Mouse (Mus musculus): ENCODE data around the gene Chd2. TPM values are rescaled to one million over a fixed set of nuclear protein-coding genes. Genes with fewer than 3 reads are reported as not detected.

Gene Chd2
- polyA plus RNA-seq, 1 experiment from 2014 or later: 47.8 TPM

DNA sequence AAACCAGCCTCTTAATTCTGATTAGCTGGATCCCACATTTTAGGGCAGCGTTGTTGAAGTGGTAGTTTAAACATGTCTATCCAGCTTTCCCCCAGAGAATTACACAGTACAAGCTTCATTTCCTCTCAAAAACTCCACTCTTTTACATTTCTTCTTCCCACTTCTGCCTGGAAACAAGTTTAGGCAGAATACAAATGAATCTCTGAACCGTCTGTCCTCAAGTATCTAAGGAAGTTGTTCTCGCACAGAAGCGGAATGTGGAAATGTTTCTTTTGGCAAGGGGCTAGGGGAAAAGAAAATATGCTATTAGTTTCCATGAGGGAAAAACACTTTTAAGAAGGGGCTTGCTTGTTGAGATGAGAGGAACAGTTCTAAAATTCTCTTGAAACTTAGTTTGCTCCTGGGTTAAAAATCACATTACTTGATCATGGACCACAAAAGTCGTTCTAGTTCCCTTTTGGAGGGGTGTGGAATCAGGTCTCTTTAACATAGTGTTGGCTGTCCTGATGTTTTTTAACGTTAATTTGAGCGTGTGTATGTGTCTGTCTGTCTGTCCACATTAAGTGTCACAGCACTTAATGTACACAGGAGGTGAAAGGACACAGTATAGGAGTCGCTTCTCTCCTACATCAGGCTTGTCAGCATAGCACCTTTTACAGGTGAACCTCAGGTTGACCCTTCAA lies 17.7 kb upstream of the Chd2 start:
- Histone ChIP-seq H3K4me2 (ENCODE audit: low read depth, low read length) (peak overlapping the region; percentile 48), H3K9me3 (replicated peaks; ENCODE audit: control insufficient read depth, low read length) (no peaks in the 10 kb centered on the region), H3K36me3 (replicated peaks; ENCODE audit: control insufficient read depth, insufficient read depth, low read depth, low read length) (no peaks in the 10 kb centered on the region), H3K27me3 (ENCODE audit: control insufficient read depth, insufficient read depth, low read length) (no peaks in the 10 kb centered on the region), H3K27ac (replicated peaks; ENCODE audit: low read depth, low read length) (peak overlapping the region; percentile 78), H3K4me3 (ENCODE audit: low read depth, low read length) (peak overlapping the region; percentile 100), H3K9ac (replicated peaks; ENCODE audit: low read length) (peak overlapping the region; percentile 60), H3K4me1 (ENCODE audit: control insufficient read depth, insufficient read depth, low read length) (peaks cover 4% of the 10 kb centered on the region; the same call in 1 of the 2 replicates)
- 29% methylated on average over 8 of the region's 8 CpGs for WGBS
- ATAC-seq (replicated peaks; ENCODE audit: insufficient number of reproducible peaks, low FRiP score, low TSS enrichment, low read depth) (no peak), DNase-seq (ENCODE audit: low spot score) (no peak)

DNA sequence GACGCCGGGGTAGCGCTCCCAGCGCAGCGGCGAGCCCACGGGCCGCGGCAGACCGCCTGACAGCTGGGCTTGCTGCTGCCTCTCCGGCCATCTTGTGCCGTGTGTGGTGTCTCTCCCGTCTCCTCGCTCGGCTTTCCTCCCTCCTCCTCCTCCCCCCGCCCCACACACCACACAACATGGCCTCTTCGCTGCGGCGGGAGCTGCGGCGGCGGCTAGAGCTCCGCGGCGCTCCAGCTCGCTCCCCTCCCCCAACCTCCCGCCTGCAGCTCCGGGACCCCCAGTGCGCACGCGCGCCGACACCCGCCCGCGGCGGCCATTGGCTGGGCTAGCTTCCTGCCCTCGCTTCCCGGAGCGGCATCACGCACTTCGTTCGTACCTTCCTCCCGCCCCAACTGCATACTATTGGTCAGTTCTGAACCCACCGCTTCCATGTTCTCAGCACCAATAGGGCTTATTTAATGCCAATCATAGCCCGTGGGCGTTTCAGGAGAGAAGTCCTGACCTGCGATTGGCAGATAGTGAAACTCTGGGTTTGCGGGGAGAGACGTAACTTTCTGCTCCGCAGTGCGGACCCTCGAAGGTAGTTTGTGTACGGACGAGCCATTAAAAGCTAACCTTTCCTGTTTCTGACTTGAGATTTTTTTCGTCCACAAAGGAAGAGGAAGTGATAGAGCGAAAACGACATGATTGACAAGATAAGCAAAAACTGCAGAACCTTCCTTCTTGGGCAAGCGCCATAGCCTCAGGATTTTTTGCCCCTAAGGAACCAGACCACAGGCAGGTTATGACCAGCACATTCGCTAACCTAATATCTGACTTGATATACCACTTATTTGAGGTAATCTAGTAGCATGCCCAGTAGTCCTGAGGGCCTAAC lies 16.9 kb upstream of the Chd2 start:
- Histone ChIP-seq H3K4me1 (ENCODE audit: control insufficient read depth, insufficient read depth, low read length) (peaks cover 4% of the 10 kb centered on the region; the same call in 1 of the 2 replicates), H3K36me3 (replicated peaks; ENCODE audit: control insufficient read depth, insufficient read depth, low read depth, low read length) (no peaks in the 10 kb centered on the region), H3K27me3 (ENCODE audit: control insufficient read depth, insufficient read depth, low read length) (no peaks in the 10 kb centered on the region), H3K4me2 (ENCODE audit: low read depth, low read length) (peak overlapping the region; percentile 48), H3K27ac (replicated peaks; ENCODE audit: low read depth, low read length) (peak overlapping the region; percentile 100), H3K9ac (replicated peaks; ENCODE audit: low read length) (peak overlapping the region; percentile 100), H3K4me3 (ENCODE audit: low read depth, low read length) (peak overlapping the region; percentile 100), H3K9me3 (replicated peaks; ENCODE audit: control insufficient read depth, low read length) (no peaks in the 10 kb centered on the region)
- ATAC-seq (replicated peaks; ENCODE audit: insufficient number of reproducible peaks, low FRiP score, low TSS enrichment, low read depth) (peak; percentile 99), DNase-seq (ENCODE audit: low spot score) (peak; percentile 100)
- WGBS: under 1% methylated on average over 56 of the region's 60 CpGs

DNA sequence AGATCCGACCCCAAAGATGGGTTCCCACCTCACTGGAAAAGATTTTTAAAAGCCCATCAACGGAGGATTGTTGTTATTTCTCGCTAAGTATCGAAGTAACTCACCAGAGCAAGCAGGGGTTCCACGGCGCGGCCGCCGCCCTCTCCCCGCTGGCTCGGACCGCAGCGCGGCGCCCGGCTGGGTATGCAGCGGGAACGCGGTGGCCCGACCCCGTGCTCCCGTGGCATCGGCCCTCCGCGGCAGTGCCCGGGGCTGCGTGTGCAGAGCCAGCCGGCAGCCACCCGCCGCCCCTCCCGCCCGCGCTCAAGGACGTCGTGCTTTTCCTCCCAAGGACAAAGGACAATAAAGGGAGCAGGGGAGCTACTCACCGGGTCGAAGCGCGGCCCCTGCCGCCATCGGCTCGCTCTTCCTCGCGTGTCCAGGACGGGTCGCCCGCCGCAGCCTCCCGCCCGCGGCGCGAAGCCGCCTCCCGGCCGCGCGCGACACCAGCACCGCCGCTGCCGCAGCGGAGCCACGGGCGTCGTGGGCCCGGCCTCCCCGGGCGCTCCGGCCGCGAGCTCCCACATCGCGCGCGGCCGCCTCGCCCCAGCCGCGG lies 16.1 kb upstream of the Chd2 start:
- Histone ChIP-seq H3K9ac (replicated peaks; ENCODE audit: low read length) (peak overlapping the region; percentile 100), H3K4me3 (ENCODE audit: low read depth, low read length) (peak overlapping the region; percentile 100), H3K4me1 (ENCODE audit: control insufficient read depth, insufficient read depth, low read length) (peaks cover 4% of the 10 kb centered on the region; the same call in 1 of the 2 replicates), H3K4me2 (ENCODE audit: low read depth, low read length) (no peak overlapping the region; the same call in 1 of the 2 replicates), H3K36me3 (replicated peaks; ENCODE audit: control insufficient read depth, insufficient read depth, low read depth, low read length) (no peaks in the 10 kb centered on the region), H3K27ac (replicated peaks; ENCODE audit: low read depth, low read length) (peak overlapping the region; percentile 100), H3K9me3 (replicated peaks; ENCODE audit: control insufficient read depth, low read length) (no peaks in the 10 kb centered on the region), H3K27me3 (ENCODE audit: control insufficient read depth, insufficient read depth, low read length) (no peaks in the 10 kb centered on the region)
- WGBS: under 1% methylated on average over 67 of the region's 80 CpGs
- peak; percentile 44 for DNase-seq (ENCODE audit: low spot score)
- ATAC-seq (replicated peaks; ENCODE audit: insufficient number of reproducible peaks, low FRiP score, low TSS enrichment, low read depth): peak; percentile 9; the same call in 1 of the 2 replicates

DNA sequence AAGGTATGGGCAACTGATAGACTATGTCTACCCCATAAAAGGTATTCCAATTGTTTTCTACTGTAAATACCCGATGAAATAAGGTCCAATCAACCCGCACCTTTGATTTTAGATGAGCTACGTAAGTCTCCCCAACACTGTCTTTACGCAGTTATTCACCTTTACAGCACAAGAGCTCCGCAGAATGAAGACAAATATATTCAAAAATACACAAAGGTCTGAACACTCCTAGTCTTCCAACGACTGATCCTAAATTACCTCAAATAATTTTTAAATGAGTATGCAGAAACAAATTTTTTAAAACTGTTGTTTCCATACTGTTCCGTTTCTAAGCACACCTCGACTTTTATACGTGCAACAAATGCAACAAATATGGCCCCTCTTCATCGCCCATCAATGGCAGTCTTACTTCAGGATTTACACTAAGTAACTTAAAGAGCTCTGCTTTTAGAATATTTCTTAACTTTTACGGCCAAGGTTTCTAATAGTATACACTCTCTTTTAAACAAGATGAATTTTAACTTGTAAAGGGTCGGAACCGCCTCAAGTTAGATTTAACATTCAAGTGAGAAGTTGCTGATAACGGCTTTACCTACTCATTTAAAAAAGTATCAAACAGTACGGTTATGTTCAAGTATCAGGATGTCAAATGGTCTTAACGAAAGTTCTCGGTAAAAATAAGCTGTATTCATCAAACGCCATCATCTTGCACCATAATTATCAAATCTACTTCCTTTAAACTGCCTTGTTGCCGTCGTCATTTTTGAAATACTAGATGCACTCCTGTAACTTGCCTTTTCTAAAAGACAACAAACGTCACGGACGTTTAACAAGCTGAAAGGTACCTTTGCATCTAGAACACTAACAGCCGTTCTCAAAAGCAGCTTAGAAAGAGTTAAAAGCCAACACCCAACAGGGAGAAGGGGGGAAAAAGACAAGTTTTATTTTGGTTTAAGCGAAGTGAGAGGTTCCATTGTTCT lies 15.3 kb upstream of the Chd2 start:
- Histone ChIP-seq H3K9ac (replicated peaks; ENCODE audit: low read length) (peak overlapping the region; percentile 100), H3K4me1 (ENCODE audit: control insufficient read depth, insufficient read depth, low read length) (peaks cover 4% of the 10 kb centered on the region; the same call in 1 of the 2 replicates), H3K36me3 (replicated peaks; ENCODE audit: control insufficient read depth, insufficient read depth, low read depth, low read length) (no peaks in the 10 kb centered on the region), H3K27ac (replicated peaks; ENCODE audit: low read depth, low read length) (peak overlapping the region; percentile 100), H3K27me3 (ENCODE audit: control insufficient read depth, insufficient read depth, low read length) (no peaks in the 10 kb centered on the region), H3K9me3 (replicated peaks; ENCODE audit: control insufficient read depth, low read length) (no peaks in the 10 kb centered on the region), H3K4me2 (ENCODE audit: low read depth, low read length) (peak overlapping the region; percentile 43), H3K4me3 (ENCODE audit: low read depth, low read length) (peak overlapping the region; percentile 100)
- WGBS: under 1% methylated on average over 25 of the region's 25 CpGs
- DNase-seq (ENCODE audit: low spot score) (peak; percentile 68), ATAC-seq (replicated peaks; ENCODE audit: insufficient number of reproducible peaks, low FRiP score, low TSS enrichment, low read depth) (no peak)

DNA sequence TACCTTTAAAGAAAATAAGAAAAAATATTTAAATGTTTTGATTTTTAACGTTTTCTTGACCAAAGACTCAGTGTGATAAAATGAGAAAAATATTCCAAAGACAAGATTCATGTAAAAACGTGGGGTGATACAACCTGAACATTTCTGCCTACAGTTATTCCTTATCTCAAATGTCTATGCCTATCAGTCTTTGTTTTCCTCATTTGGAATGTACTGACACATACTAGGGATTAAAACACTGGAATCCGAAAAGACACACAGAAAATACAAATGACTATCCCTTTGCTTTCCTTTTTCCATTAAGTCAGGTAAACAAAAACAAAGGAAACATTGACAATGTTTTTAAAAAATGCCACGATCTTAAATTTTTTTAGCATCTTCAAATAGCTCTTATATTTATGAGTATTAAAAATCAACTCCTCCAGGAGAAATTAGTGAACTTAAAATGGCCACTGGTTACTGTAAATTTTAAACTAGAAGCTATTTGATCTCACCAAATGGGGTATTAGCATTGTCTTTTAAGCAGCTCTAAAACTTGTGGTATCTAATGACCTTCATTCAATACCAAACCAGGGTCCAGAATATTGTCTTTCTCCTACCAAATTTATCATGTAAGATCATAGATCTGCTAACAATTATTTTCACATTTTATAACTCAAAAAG lies 14.4 kb upstream of the Chd2 start:
- ATAC-seq (replicated peaks; ENCODE audit: insufficient number of reproducible peaks, low FRiP score, low TSS enrichment, low read depth) (no peak), DNase-seq (ENCODE audit: low spot score) (no peak)
- Histone ChIP-seq H3K4me1 (ENCODE audit: control insufficient read depth, insufficient read depth, low read length) (no peaks in the 10 kb centered on the region), H3K27me3 (ENCODE audit: control insufficient read depth, insufficient read depth, low read length) (no peaks in the 10 kb centered on the region), H3K36me3 (replicated peaks; ENCODE audit: control insufficient read depth, insufficient read depth, low read depth, low read length) (no peaks in the 10 kb centered on the region), H3K9ac (replicated peaks; ENCODE audit: low read length) (no peak overlapping the region), H3K4me2 (ENCODE audit: low read depth, low read length) (peak overlapping the region; percentile 43; the same call in 1 of the 2 replicates), H3K27ac (replicated peaks; ENCODE audit: low read depth, low read length) (no peak overlapping the region), H3K4me3 (ENCODE audit: low read depth, low read length) (peak overlapping the region; percentile 100), H3K9me3 (replicated peaks; ENCODE audit: control insufficient read depth, low read length) (no peaks in the 10 kb centered on the region)
- WGBS: 22% methylated on average over 4 of the region's 4 CpGs

DNA sequence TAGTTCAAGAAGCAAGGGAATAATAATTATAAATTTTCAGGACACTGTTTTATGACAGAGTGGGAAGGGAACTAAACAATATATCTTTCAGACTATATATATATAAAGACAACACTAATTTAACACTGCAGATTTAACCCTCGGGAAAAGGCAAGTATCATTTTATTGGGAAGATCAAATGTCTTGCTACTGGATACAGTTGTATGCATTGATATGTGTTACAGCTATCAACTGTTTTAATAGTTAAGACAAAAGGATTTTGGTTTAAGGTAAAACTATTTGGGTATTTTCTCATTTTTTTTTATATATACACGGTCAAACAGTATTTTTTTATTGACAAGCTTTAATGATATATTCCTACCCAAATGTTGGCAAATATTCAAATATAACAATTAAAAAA lies 13.2 kb upstream of the Chd2 start:
- Histone ChIP-seq H3K27me3 (ENCODE audit: control insufficient read depth, insufficient read depth, low read length) (no peaks in the 10 kb centered on the region), H3K9me3 (replicated peaks; ENCODE audit: control insufficient read depth, low read length) (no peaks in the 10 kb centered on the region), H3K27ac (replicated peaks; ENCODE audit: low read depth, low read length) (no peak overlapping the region), H3K36me3 (replicated peaks; ENCODE audit: control insufficient read depth, insufficient read depth, low read depth, low read length) (no peaks in the 10 kb centered on the region), H3K4me2 (ENCODE audit: low read depth, low read length) (no peak overlapping the region), H3K9ac (replicated peaks; ENCODE audit: low read length) (no peak overlapping the region), H3K4me1 (ENCODE audit: control insufficient read depth, insufficient read depth, low read length) (no peaks in the 10 kb centered on the region), H3K4me3 (ENCODE audit: low read depth, low read length) (no peak overlapping the region)
- no peak for DNase-seq (ENCODE audit: low spot score)
- no peak for ATAC-seq (replicated peaks; ENCODE audit: insufficient number of reproducible peaks, low FRiP score, low TSS enrichment, low read depth)
- 67% methylated on average over 2 of the region's 2 CpGs for WGBS

DNA sequence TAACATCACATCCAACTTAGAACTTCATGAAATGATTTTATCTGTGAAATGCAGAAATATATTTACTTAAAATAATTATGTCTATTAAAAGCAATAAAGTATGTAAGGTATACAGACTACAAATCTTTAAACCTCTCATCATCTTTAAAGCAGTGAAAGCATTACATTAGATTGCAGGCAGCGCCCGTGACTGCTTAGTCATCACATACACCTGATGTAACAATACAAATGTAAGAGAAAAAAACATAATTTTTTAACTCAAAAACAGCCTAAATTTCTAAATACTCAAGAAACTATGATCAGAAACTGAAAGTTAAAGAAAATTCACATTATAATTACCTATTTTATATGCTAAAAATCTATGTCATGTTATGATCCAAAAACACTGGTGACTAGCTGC lies 11.5 kb upstream of the Chd2 start:
- Histone ChIP-seq H3K4me2 (ENCODE audit: low read depth, low read length) (no peak overlapping the region), H3K27ac (replicated peaks; ENCODE audit: low read depth, low read length) (no peak overlapping the region), H3K27me3 (ENCODE audit: control insufficient read depth, insufficient read depth, low read length) (no peaks in the 10 kb centered on the region), H3K4me1 (ENCODE audit: control insufficient read depth, insufficient read depth, low read length) (no peaks in the 10 kb centered on the region), H3K4me3 (ENCODE audit: low read depth, low read length) (no peak overlapping the region), H3K9ac (replicated peaks; ENCODE audit: low read length) (no peak overlapping the region), H3K9me3 (replicated peaks; ENCODE audit: control insufficient read depth, low read length) (no peaks in the 10 kb centered on the region), H3K36me3 (replicated peaks; ENCODE audit: control insufficient read depth, insufficient read depth, low read depth, low read length) (no peaks in the 10 kb centered on the region; the same call in 1 of the 2 replicates)
- 88% methylated on average over 2 of the region's 2 CpGs for WGBS
- ATAC-seq (replicated peaks; ENCODE audit: insufficient number of reproducible peaks, low FRiP score, low TSS enrichment, low read depth) (no peak), DNase-seq (ENCODE audit: low spot score) (no peak)
